Mouse (Mus musculus) spleen, adult 2 months (tissue): ENCODE data around the gene Iqcd. TPM values are rescaled to one million over a fixed set of nuclear protein-coding genes. Genes with fewer than 3 reads are reported as not detected.

ENCODE experiments used
- DNase-seq, 2 experiments: peaks; one replicate each; pipeline versions ENCODE4 v3.0.0 to v3.0.0-alpha.2; 2012 to 2021; ENCODE audit warnings: low spot score in 2 of 2, low read depth in 1 of 2
- H3K27ac ChIP-seq: fragments of 200-500 bp; 2 replicates; pipeline ENCODE4 v1.5.1; 2012; ENCODE audit warnings: low read length, inconsistent platforms; ENCODE audit not compliant: insufficient read depth
- H3K27me3 ChIP-seq: fragments of 200-500 bp; 2 replicates; pipeline ENCODE4 v1.6.1; 2012; ENCODE audit warnings: mild to moderate bottlenecking, moderate library complexity, low read length, inconsistent platforms; ENCODE audit not compliant: control insufficient read depth, insufficient read depth
- H3K36me3 ChIP-seq: fragments of 200-500 bp; 2 replicates; pipeline ENCODE4 v1.6.1; 2012; ENCODE audit warnings: mild to moderate bottlenecking, low read length, inconsistent platforms; ENCODE audit not compliant: control insufficient read depth, insufficient read depth
- H3K4me1 ChIP-seq: fragments of 200-500 bp; 2 replicates; pipeline ENCODE4 v1.6.1; 2011; ENCODE audit warnings: inconsistent platforms; ENCODE audit not compliant: control insufficient read depth, insufficient read depth, insufficient read length
- H3K4me3 ChIP-seq: fragments of 200-500 bp; 2 replicates; pipeline ENCODE4 v1.5.1; 2011; ENCODE audit warnings: mild to moderate bottlenecking, inconsistent platforms; ENCODE audit not compliant: insufficient read depth, insufficient read length; ENCODE audit errors: extremely low read depth
- CTCF ChIP-seq: fragments of 200-500 bp; IDR thresholded peaks from 2 replicates; pipeline ENCODE4 v1.5.1; 2011; ENCODE audit warnings: mild to moderate bottlenecking, inconsistent platforms; ENCODE audit not compliant: insufficient read depth, insufficient read length, insufficient replicate concordance; ENCODE audit errors: extremely low read depth
- POLR2A ChIP-seq: fragments of 200-500 bp; IDR thresholded peaks from 2 replicates; pipeline ENCODE4 v1.6.1; 2011; ENCODE audit warnings: low read depth, low read length, inconsistent platforms
- WGBS: fragments of 180-500 bp; shearing (Covaris S2); methylation state at CpG from one replicate; pipeline ENCODE4 v1.1.7; 2018; 5-methylcytosine and 5-hydroxymethylcytosine counted together
- polyA plus RNA-seq: library from polyadenylated mRNA; depleted of rRNA; stranded (reverse); fragments of >200 nt; gene quantifications from 2 replicates; pipeline ENCODE4 v1.2.3, GENCODE M21; 2012

Iqcd gene
- polyA plus RNA-seq, 1 experiment, result 0.40 TPM

DNA sequence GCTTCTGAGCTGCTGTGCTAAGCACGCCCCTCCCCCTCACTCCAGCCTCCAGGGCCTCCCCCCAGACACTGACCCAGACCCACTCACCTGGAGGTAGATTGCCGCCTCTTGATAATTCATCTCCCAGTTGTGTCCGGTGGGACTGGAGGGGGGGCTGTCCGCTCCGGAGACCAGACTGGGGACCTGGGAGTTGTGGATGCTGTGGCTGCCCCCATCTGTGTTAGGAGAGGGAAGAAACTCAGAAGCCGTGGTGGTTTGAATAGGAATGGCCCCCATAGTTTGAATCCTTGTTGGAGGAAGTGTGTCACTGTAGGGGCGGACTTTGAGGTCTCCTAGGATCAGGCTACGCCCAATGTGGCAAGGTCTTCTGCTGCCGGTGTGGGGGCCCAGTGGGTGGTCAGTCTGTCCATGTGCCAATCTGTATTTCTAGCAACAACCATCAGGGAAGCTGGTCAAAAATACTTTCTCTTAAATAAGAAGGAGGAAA is 28.6 kb upstream of the Iqcd start:
- no peaks in the 10 kb centered on the region for H3K27me3 ChIP-seq
- no peak overlapping the region for H3K4me3 ChIP-seq
- no peak for TF ChIP-seq CTCF
- TF ChIP-seq POLR2A, result no peak
- WGBS, result 67% methylated on average over 9 of the region's 9 CpGs
- no peak for DNase-seq
- H3K27ac ChIP-seq, result no peak overlapping the region
- H3K36me3 ChIP-seq, result peaks cover 15% of the 10 kb centered on the region
- peaks cover 6% of the 10 kb centered on the region for H3K4me1 ChIP-seq

DNA sequence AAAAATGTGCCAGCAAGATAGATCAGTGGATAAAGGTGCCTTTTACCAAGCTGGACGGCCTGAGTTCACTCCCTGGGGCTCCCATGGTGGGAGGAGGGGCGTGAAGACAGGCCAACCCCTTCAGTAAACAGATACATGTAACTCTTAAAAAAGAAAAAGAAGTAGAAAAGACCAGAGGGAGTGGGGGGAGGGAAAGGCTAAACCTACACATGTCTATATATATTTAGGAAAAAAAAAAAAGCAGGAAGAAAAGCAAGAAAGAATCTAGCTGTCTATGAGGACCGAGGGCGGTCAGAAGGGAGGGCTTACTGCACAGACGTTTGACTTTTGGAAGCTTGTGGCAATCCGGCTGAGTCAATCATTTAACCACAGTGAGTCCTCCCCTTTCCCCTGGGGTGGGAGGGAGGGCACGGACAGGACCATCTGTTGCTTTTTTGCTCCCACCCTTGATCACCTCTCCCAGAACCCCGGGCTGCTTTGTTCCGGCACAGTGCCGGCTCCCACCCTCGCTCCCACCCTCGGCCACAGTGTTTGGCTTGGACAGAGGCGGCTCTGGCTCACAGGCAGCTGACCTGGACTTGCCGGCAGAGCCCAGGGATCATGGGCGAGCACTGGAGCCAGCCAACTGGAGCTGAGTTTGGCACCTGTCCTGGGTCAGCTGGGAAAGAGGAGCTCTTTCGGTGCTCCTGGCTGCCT is 28.1 kb upstream of the Iqcd start:
- H3K4me1 ChIP-seq, result peaks cover 6% of the 10 kb centered on the region
- H3K27ac ChIP-seq, result no peak overlapping the region
- 14% methylated on average over 16 of the region's 16 CpGs for WGBS
- H3K27me3 ChIP-seq, result no peaks in the 10 kb centered on the region
- H3K36me3 ChIP-seq, result peaks cover 10% of the 10 kb centered on the region
- H3K4me3 ChIP-seq, result no peak overlapping the region
- no peak for DNase-seq
- TF ChIP-seq CTCF (no peak), POLR2A (no peak)

DNA sequence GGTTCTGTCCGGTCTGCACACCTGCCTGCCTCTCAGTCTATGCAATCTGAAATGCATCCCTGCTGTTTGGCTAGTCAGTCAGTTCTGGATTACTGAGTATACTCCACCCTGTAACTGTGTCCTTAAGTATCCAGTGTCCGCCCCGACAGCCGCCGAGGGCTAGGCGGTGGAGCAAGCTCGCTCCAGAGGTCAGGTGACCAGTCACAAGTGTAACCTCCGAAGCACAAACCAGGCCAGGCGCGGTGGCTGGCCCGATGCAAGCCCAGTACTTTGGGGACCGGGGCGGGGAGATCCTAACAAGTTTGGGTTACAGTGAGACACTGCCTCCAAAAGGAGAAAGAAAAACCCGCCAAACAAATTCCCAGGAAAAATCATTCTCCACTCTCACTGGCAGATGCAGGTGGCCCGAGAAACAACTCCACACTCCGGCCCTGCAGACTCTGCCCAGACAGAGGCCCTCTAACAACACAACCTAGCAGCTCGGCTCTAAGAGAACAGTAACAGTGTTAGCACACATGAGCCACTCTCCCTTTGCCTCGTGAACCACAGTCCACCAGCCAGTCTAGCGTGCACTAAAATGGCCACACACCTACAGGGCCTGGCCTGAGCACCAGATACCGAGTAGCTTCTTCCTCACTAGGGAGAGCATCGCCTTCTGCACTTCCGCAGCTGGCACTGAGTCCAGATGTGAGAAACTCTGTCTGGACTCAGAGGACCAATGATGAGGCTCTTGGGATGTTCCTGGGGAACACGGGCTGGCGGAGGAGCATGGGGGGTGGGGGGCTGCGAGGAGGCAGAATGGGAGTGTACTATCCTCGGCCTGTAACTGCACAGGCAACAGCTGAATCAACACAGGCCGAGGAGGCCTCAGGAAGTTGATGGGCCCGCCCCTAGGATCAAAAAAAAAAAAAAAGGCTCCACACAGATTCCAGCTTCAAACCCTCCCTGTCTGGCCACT is 25.6 kb upstream of the Iqcd start:
- TF ChIP-seq POLR2A (no peak), CTCF (no peak)
- no peak overlapping the region for H3K27ac ChIP-seq
- no peak overlapping the region for H3K4me3 ChIP-seq
- no peaks in the 10 kb centered on the region for H3K36me3 ChIP-seq
- no peak for DNase-seq
- no peaks in the 10 kb centered on the region for H3K27me3 ChIP-seq
- WGBS, result 73% methylated on average over 28 of the region's 28 CpGs
- H3K4me1 ChIP-seq, result peaks cover 6% of the 10 kb centered on the region

DNA sequence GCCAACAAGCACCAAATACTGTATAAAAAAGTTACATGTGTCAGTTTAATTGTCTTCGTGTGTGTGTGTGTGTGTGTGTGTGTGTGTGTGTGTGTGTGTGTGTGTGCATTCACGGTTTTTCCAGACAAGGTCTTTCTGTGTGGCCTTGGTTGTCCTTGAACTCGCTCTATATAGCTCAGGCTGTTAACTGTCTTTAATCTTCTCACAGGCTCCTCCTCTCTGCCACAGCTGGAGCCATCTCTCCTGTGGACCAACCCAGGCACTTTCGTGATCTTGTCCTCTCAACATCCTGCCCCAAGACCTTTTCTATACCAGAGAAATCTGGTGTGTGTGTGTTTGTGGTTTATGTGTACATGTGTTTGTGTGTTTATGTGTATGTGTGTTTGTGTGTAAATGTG is 24.9 kb upstream of the Iqcd start:
- H3K4me3 ChIP-seq, result no peak overlapping the region
- 60% methylated on average over 4 of the region's 4 CpGs for WGBS
- no peaks in the 10 kb centered on the region for H3K27me3 ChIP-seq
- no peaks in the 10 kb centered on the region for H3K36me3 ChIP-seq
- peaks cover 6% of the 10 kb centered on the region for H3K4me1 ChIP-seq
- TF ChIP-seq POLR2A, result no peak
- TF ChIP-seq CTCF, result no peak
- no peak for DNase-seq
- no peak overlapping the region for H3K27ac ChIP-seq

DNA sequence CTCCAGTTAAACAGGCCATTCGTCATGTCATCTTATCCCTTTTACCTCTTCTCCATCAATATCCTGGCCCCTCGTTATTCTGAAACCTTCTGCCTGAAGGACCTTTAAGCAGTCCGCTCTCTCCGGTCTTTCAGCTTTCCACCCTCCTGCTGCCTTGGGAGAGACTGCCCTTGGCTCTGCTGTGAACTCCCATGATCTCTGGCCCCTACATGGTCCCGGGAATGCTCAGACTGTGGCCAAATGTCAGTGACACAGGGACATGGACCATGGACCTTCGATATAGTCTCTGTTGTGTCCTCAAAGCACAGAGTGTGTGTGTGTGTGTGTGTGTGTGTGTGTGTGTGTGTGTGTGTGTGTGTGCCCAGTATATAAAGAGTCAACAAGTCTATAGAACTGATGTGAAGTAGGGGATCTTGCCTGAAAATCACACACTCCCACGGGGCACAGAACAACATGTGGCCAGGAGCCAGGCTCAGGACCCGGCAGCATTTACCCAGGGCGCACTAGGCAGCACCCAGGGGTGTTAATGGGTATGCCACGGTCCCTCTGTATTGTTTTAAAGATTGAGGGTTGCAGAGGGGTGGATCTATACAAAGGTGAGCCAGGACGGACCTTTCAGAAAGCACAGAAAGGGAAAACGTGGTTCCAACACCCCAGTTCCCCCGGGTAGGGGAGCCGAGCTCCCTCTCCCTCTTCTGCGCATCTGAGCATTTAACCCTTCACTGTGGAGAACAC is 23.5 kb upstream of the Iqcd start:
- no peak overlapping the region for H3K4me3 ChIP-seq
- no peaks in the 10 kb centered on the region for H3K27me3 ChIP-seq
- 84% methylated on average over 15 of the region's 15 CpGs for WGBS
- H3K36me3 ChIP-seq, result no peaks in the 10 kb centered on the region
- no peak overlapping the region for H3K27ac ChIP-seq
- no peak for TF ChIP-seq POLR2A
- TF ChIP-seq CTCF, result no peak
- DNase-seq, result no peak
- peaks cover 6% of the 10 kb centered on the region for H3K4me1 ChIP-seq

DNA sequence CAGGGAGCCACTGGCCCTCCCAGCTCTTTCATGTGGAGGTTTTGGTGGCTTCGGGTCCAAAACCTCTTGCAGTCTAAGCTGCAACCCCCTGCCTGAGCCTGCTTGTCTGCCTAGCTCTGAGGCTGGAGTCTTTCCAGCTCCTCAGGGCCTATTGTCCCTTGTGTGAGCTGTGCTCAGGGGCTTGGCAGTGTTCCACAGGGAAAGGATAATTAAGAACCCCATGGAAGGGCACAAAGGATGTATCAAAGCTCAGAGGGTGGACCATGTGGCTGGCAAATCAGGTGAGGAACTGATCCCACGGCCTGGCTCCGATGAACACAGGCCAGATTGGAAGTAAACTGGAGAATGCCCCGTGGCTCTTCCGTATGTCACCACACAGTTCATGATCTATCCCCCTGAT is 22.7 kb upstream of the Iqcd start:
- no peak overlapping the region for H3K27ac ChIP-seq
- H3K27me3 ChIP-seq, result no peaks in the 10 kb centered on the region
- peaks cover 7% of the 10 kb centered on the region; the same call in 1 of the 2 replicates for H3K4me1 ChIP-seq
- TF ChIP-seq POLR2A, result no peak
- 88% methylated on average over 5 of the region's 5 CpGs for WGBS
- H3K4me3 ChIP-seq, result no peak overlapping the region
- H3K36me3 ChIP-seq, result no peaks in the 10 kb centered on the region
- no peak for DNase-seq
